Mouse (Mus musculus): ENCODE results near the gene Senp8. TPM values are rescaled to one million over a fixed set of nuclear protein-coding genes. Genes with fewer than 3 reads are reported as not detected.
"Not testable (repeated sequence)": the region's sequence is repeated elsewhere in the genome, so short reads cannot be mapped to it uniquely, and the experiment has no call there.

The Senp8 gene
- 21.7 and 22.0 TPM in 2 replicates for polyA plus RNA-seq (2016; fragmentation: Nextera tagmentation; extraction: Ambion mirVana)

GRCm38 (mm10) chr9:59750267-59751065 lies at the start of gene Senp8, which contains the start of gene Myo9a:
TSS of gene Senp8 (minus strand) at chr9:59750710.
TSS of gene Myo9a (plus strand) at chr9:59750896.
- H3K27me3 ChIP-seq (ENCODE audit: low read depth, poor library complexity, severe bottlenecking) = no peaks in the 10 kb centered on the region
- H3K36me3 ChIP-seq = no peaks in the 10 kb centered on the region
- under 1% methylated on average over 57 of the region's 59 CpGs for WGBS
- H3K4me1 ChIP-seq = peaks cover 25% of the 10 kb centered on the region
- peak; percentile 100 for DNase-seq (ENCODE audit: low spot score)
- no peaks in the 10 kb centered on the region for H3K9me3 ChIP-seq (replicated peaks)
- peak within 1 kb of the TSS; percentile 97 for H3K27ac ChIP-seq (replicated peaks)
- H3K4me3 ChIP-seq = peak within 1 kb of the TSS; percentile 95

GRCm38 (mm10) chr9:59766966-59767461 lies 16.5 kb upstream of the Senp8 start:
- not testable (repeated sequence) for H3K36me3 ChIP-seq; H3K9me3 ChIP-seq (replicated peaks); H3K4me1 ChIP-seq; H3K4me3 ChIP-seq; H3K27ac ChIP-seq (replicated peaks); DNase-seq (ENCODE audit: low spot score); H3K27me3 ChIP-seq (ENCODE audit: low read depth, poor library complexity, severe bottlenecking)
- 95% methylated on average over 12 of the region's 13 CpGs for WGBS

GRCm38 (mm10) chr9:59760515-59760914 lies 10.0 kb upstream of the Senp8 start:
- H3K36me3 ChIP-seq = no peaks in the 10 kb centered on the region
- H3K4me1 ChIP-seq = no peaks in the 10 kb centered on the region
- no peaks in the 10 kb centered on the region for H3K27me3 ChIP-seq (ENCODE audit: low read depth, poor library complexity, severe bottlenecking)
- no peak overlapping the region for H3K27ac ChIP-seq (replicated peaks)
- no peaks in the 10 kb centered on the region for H3K9me3 ChIP-seq (replicated peaks)
- no peak for DNase-seq (ENCODE audit: low spot score)
- 87% methylated on average over 3 of the region's 3 CpGs for WGBS
- H3K4me3 ChIP-seq = no peak overlapping the region

- H3K27ac ChIP-seq (replicated peaks); DNase-seq (ENCODE audit: low spot score); H3K9me3 ChIP-seq (replicated peaks); H3K4me1 ChIP-seq; H3K27me3 ChIP-seq (ENCODE audit: low read depth, poor library complexity, severe bottlenecking); H3K36me3 ChIP-seq; H3K4me3 ChIP-seq: not testable (repeated sequence)
- 90% methylated on average over 3 of the region's 3 CpGs for WGBS
Observed at GRCm38 (mm10) chr9:59757016-59757415, 6.5 kb upstream of the Senp8 start.

GRCm38 (mm10) chr9:59755199-59755598 lies 4.7 kb upstream of the Senp8 start:
- H3K9me3 ChIP-seq (replicated peaks) = no peaks in the 10 kb centered on the region
- H3K27ac ChIP-seq (replicated peaks) = no peak overlapping the region
- WGBS = 75% methylated on average over 2 of the region's 2 CpGs
- DNase-seq (ENCODE audit: low spot score) = no peak
- H3K27me3 ChIP-seq (ENCODE audit: low read depth, poor library complexity, severe bottlenecking) = no peaks in the 10 kb centered on the region
- no peaks in the 10 kb centered on the region for H3K36me3 ChIP-seq
- H3K4me3 ChIP-seq = no peak overlapping the region
- peaks cover 12% of the 10 kb centered on the region for H3K4me1 ChIP-seq

GRCm38 (mm10) chr9:59751966-59752365 lies 1.5 kb upstream of the Senp8 start:
- Histone ChIP-seq H3K27me3 (ENCODE audit: low read depth, poor library complexity, severe bottlenecking) (no peaks in the 10 kb centered on the region), H3K9me3 (replicated peaks) (no peaks in the 10 kb centered on the region), H3K36me3 (no peaks in the 10 kb centered on the region), H3K4me1 (peaks cover 25% of the 10 kb centered on the region), H3K4me3 (peak overlapping the region; percentile 95), H3K27ac (replicated peaks) (peak overlapping the region; percentile 97)
- 17% methylated on average over 2 of the region's 2 CpGs for WGBS
- DNase-seq (ENCODE audit: low spot score) = no peak

- H3K4me1 ChIP-seq = peaks cover 25% of the 10 kb centered on the region
- peak overlapping the region; percentile 95 for H3K4me3 ChIP-seq
- no peaks in the 10 kb centered on the region for H3K27me3 ChIP-seq (ENCODE audit: low read depth, poor library complexity, severe bottlenecking)
- WGBS = under 1% methylated on average over 49 of the region's 49 CpGs
- peak overlapping the region; percentile 97 for H3K27ac ChIP-seq (replicated peaks)
- H3K9me3 ChIP-seq (replicated peaks) = no peaks in the 10 kb centered on the region
- DNase-seq (ENCODE audit: low spot score) = no peak
- H3K36me3 ChIP-seq = no peaks in the 10 kb centered on the region
Observed at GRCm38 (mm10) chr9:59751066-59751581, 614 bp upstream of the Senp8 start.

GRCm38 (mm10) chr9:59749581-59750265 lies 787 bp downstream of the Senp8 start:
- peak; percentile 14 for DNase-seq (ENCODE audit: low spot score)
- Histone ChIP-seq H3K27me3 (ENCODE audit: low read depth, poor library complexity, severe bottlenecking) (no peaks in the 10 kb centered on the region), H3K27ac (replicated peaks) (peak overlapping the region; percentile 97), H3K4me3 (peak overlapping the region; percentile 95), H3K36me3 (no peaks in the 10 kb centered on the region), H3K4me1 (peaks cover 25% of the 10 kb centered on the region), H3K9me3 (replicated peaks) (no peaks in the 10 kb centered on the region)
- WGBS = 35% methylated on average over 12 of the region's 12 CpGs

GRCm38 (mm10) chr9:59748969-59749368 lies 1.5 kb downstream of the Senp8 start:
- Histone ChIP-seq H3K27me3 (ENCODE audit: low read depth, poor library complexity, severe bottlenecking) (no peaks in the 10 kb centered on the region), H3K9me3 (replicated peaks) (no peaks in the 10 kb centered on the region), H3K4me3 (peak overlapping the region; percentile 5; the same call in 1 of the 2 replicates), H3K36me3 (0 out of 2 replicates have a peak, but pooled peaks cover 4% of the 10 kb centered on the region), H3K4me1 (peaks cover 25% of the 10 kb centered on the region), H3K27ac (replicated peaks) (no peak overlapping the region)
- 94% methylated on average over 11 of the region's 11 CpGs for WGBS
- no peak for DNase-seq (ENCODE audit: low spot score)

- Histone ChIP-seq H3K27ac (replicated peaks) (no peak overlapping the region), H3K9me3 (replicated peaks) (no peaks in the 10 kb centered on the region), H3K4me3 (no peak overlapping the region), H3K36me3 (peaks cover 9% of the 10 kb centered on the region; the same call in 1 of the 2 replicates), H3K4me1 (peaks cover 25% of the 10 kb centered on the region), H3K27me3 (ENCODE audit: low read depth, poor library complexity, severe bottlenecking) (no peaks in the 10 kb centered on the region)
- 94% methylated on average over 2 of the region's 2 CpGs for WGBS
- no peak for DNase-seq (ENCODE audit: low spot score)
Observed at GRCm38 (mm10) chr9:59748387-59748786, 2.1 kb downstream of the Senp8 start.

- Histone ChIP-seq H3K27me3 (ENCODE audit: low read depth, poor library complexity, severe bottlenecking) (no peaks in the 10 kb centered on the region), H3K4me1 (peaks cover 2% of the 10 kb centered on the region; the same call in 1 of the 2 replicates), H3K9me3 (replicated peaks) (no peaks in the 10 kb centered on the region), H3K4me3 (no peak overlapping the region), H3K36me3 (peaks cover 9% of the 10 kb centered on the region; the same call in 1 of the 2 replicates), H3K27ac (replicated peaks) (no peak overlapping the region)
- DNase-seq (ENCODE audit: low spot score) = no peak
- 91% methylated on average over 3 of the region's 3 CpGs for WGBS
Observed at GRCm38 (mm10) chr9:59743903-59744302, 6.6 kb downstream of the Senp8 start.

GRCm38 (mm10) chr9:59740593-59740992 lies 9.9 kb downstream of the Senp8 start:
- no peaks in the 10 kb centered on the region for H3K27me3 ChIP-seq (ENCODE audit: low read depth, poor library complexity, severe bottlenecking)

More at GRCm38 (mm10) chr9:59740593-59740992, 9.9 kb downstream of the Senp8 start:
- Histone ChIP-seq H3K36me3 (peaks cover 23% of the 10 kb centered on the region), H3K9me3 (replicated peaks) (no peaks in the 10 kb centered on the region), H3K4me3 (no peak overlapping the region), H3K4me1 (no peaks in the 10 kb centered on the region), H3K27ac (replicated peaks) (no peak overlapping the region)
- no peak for DNase-seq (ENCODE audit: low spot score)
- WGBS = 92% methylated on average over 2 of the region's 2 CpGs

Data from midbrain, embryonic 10.5 days (tissue).